Mouse (Mus musculus) lung, adult 2 months (tissue): ENCODE measurements around the gene Ly6g5c.

Source experiments
- CTCF ChIP-seq: fragments of 200-500 bp; IDR thresholded peaks from 2 replicates; pipeline ENCODE4 v1.5.1; 2011; ENCODE audit warnings: mild to moderate bottlenecking, low read length, control low read depth; ENCODE audit not compliant: insufficient read depth
- POLR2A ChIP-seq: fragments of 200-500 bp; IDR thresholded peaks from 2 replicates; pipeline ENCODE4 v1.6.1; 2011; ENCODE audit warnings: low read depth, mild to moderate bottlenecking, control low read depth, low read length, borderline replicate concordance; ENCODE audit errors: extremely low read depth

DNA sequence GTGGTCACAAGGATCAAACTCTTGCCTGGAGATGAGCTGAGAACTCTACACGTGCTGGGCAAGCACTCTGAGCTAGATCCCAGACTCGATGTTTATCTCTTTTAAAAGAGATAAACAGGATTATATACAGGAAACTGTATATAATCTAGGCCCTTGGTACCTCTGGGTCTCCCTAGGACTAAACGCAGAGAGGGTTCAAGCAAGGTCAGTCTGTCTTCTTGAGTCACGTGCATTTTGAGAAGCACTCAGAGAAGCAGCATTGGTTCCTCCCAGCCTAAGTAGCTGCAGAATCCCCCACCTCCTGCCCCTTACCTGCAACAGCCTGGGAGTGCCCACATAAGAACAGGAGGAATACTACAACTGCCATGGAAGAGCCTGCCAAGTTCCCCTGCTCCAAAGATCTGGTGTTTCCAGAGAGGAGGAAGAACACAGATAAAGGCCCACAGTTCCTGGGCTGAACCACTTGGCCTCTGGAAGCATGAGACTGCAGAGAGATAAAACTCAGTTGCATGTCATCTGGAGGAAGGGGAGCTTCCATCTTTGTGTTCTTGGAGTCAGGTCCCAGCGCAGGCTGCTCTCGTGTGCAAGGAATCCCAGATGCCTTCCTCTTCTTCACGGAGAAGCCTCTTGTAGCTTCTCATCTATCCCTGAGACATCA lies 22.7 kb upstream of the Ly6g5c start, which contains the start of gene Ly6g6f:
- TF ChIP-seq CTCF (no peak), POLR2A (no peak)
